Mouse (Mus musculus) frontal cortex, adult (tissue): ENCODE results near the gene Meis1.

Experiments used
- ATAC-seq: cut with Nextera tagmentation; 2 replicates; pipeline ENCODE4 v1.9.2; 2017; ENCODE audit warnings: mild to moderate bottlenecking, moderate library complexity, mixed read lengths; ENCODE audit not compliant: low TSS enrichment

Meis1 gene

GRCm38 (mm10) chr11:18876886-18877625, 141.7 kb downstream of the Meis1 start:
- no peak for ATAC-seq

GRCm38 (mm10) chr11:18875911-18876885, 142.6 kb downstream of the Meis1 start:
- ATAC-seq: no peak

- ATAC-seq: no peak
Measured at GRCm38 (mm10) chr11:18875001-18875902, 143.5 kb downstream of the Meis1 start.

GRCm38 (mm10) chr11:18874278-18875000, 144.3 kb downstream of the Meis1 start:
- ATAC-seq: no peak

GRCm38 (mm10) chr11:18873451-18874277, 145.1 kb downstream of the Meis1 start:
- ATAC-seq: no peak

- no peak for ATAC-seq
Measured at GRCm38 (mm10) chr11:18872793-18873192, 146.0 kb downstream of the Meis1 start.

GRCm38 (mm10) chr11:18872118-18872751, 146.6 kb downstream of the Meis1 start:
- no peak for ATAC-seq

GRCm38 (mm10) chr11:18871170-18872081, 147.4 kb downstream of the Meis1 start:
- ATAC-seq: no peak

- ATAC-seq: no peak
Measured at GRCm38 (mm10) chr11:18870121-18870931, 148.5 kb downstream of the Meis1 start.

- no peak for ATAC-seq
Measured at GRCm38 (mm10) chr11:18869429-18869969, 149.3 kb downstream of the Meis1 start.

- no peak for ATAC-seq
Measured at GRCm38 (mm10) chr11:18867665-18868064, 151.1 kb downstream of the Meis1 start.

GRCm38 (mm10) chr11:18866198-18866836, 152.5 kb downstream of the Meis1 start:
- ATAC-seq: no peak

GRCm38 (mm10) chr11:18850772-18851171, 168.0 kb downstream of the Meis1 start:
- no peak for ATAC-seq

- no peak for ATAC-seq
Measured at GRCm38 (mm10) chr11:18847650-18848049, 171.1 kb downstream of the Meis1 start.

GRCm38 (mm10) chr11:18846472-18846871, 172.3 kb downstream of the Meis1 start:
- no peak for ATAC-seq

- no peak for ATAC-seq
Measured at GRCm38 (mm10) chr11:18845900-18846299, 172.9 kb downstream of the Meis1 start.

GRCm38 (mm10) chr11:18845466-18845865, 173.3 kb downstream of the Meis1 start:
- ATAC-seq: no peak
